Mouse (Mus musculus): ENCODE results near the gene Tmem203. TPM values are rescaled to one million over a fixed set of nuclear protein-coding genes. Genes with fewer than 3 reads are reported as not detected.

Tmem203 gene
- total RNA-seq, 1 experiment: 20.2 TPM

DNA sequence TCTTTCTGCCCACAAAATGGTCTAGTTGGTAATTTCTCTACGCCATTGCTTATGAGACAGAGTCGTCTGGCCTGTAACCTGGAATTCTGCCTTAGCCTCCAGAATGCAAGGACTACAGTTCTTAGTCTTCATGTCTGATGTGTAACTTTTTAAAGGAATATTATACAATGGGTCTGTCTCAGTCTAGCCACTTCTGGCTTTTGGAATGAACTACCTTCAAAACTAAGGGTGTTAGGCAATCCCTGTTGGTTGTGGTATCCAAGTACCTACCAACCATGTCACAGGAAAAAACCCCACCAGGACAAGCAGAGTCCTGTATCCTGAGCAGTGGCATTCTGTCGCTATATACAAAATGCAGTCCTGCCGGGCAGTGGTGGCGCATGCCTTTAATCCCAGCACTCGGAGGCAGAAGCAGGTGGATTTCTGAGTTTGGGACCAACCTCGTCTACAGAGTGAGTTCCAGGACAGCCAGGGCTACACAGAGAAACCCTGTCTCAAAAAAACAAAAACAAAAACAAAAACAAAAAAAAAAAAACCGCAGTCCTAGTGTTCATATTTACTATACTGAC, 29.3 kb upstream of the Tmem203 start:
- Histone ChIP-seq H3K9ac (ENCODE audit: insufficient read depth, low read depth, low read length, poor library complexity, severe bottlenecking) (peak overlapping the region; percentile 67; the same call in 1 of the 2 replicates), H3K9me3 (ENCODE audit: control insufficient read depth, insufficient read depth, low read depth, low read length) (no peaks in the 10 kb centered on the region), H3K4me1 (ENCODE audit: control insufficient read depth in 2 of 2, insufficient read depth in 2 of 2, low read length in 2 of 2, poor library complexity in 1 of 2) (peaks cover 6 to 24% of the 10 kb centered on the region in 2 experiments; a peak in 3 of 4 replicates), H3K4me3 (ENCODE audit: insufficient read depth in 1 of 2, low read depth in 1 of 2, low read length in 2 of 2, poor library complexity in 1 of 2, severe bottlenecking in 1 of 2) (peak overlapping the region; percentile 68 to 88; a peak in 3 of 4 replicates), H3K27ac (ENCODE audit: insufficient read depth, low read depth, low read length, poor library complexity, severe bottlenecking) (peak overlapping the region; percentile 93; the same call in 1 of the 2 replicates), H3K36me3 (ENCODE audit: control insufficient read depth, insufficient read depth, low read length, poor library complexity, severe bottlenecking) (peaks cover 25% of the 10 kb centered on the region)
- no peak for DNase-seq (ENCODE audit: low read depth, low spot score)
- in situ Hi-C loops (cut with MboI; ENCODE audit: low sequenced_read_pairs in 2 of 2, unreplicated experiment in 2 of 2): no loop called here
- TF ChIP-seq MAFK (IDR thresholded peaks at IDR 0.05; ENCODE audit: insufficient read depth, low read depth, low read length) (no peak), ZC3H11A (IDR thresholded peaks at IDR 0.05; ENCODE audit: borderline replicate concordance, low read depth, low read length) (no peak), CHD2 (IDR thresholded peaks at IDR 0.05; ENCODE audit: low read depth, low read length) (no peak), ZNF384 (IDR thresholded peaks at IDR 0.05; ENCODE audit: low read depth, low read length) (no peak), HCFC1 (IDR thresholded peaks at IDR 0.05; ENCODE audit: borderline replicate concordance, insufficient read depth, low read length) (no peak)

DNA sequence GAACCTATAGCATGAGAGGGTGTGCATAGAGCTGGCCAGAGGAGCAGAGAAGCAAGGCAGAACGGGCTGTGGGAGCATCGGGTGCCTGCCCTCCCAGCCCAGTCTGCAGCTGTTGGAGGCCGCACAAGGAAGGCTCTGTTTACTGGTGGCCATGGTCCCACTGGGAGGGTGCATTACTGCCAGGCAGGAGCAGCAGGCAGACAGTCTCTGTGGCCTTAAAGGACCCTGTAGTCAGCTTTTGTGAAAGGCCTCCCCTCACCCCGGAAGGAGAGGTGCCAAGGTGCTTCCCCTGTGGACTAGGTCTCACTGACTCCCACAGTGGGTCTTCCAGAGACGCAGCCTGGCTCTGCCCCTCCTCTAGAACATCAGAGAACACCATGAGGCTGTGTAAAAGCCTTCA, 28.4 kb upstream of the Tmem203 start:
- DNase-seq (ENCODE audit: low read depth, low spot score): no peak
- H3K9me3 ChIP-seq (ENCODE audit: control insufficient read depth, insufficient read depth, low read depth, low read length): no peaks in the 10 kb centered on the region
- H3K4me1 ChIP-seq (ENCODE audit: control insufficient read depth in 2 of 2, insufficient read depth in 2 of 2, low read length in 2 of 2, poor library complexity in 1 of 2): peaks cover 9 to 24% of the 10 kb centered on the region in 2 experiments; a peak in 3 of 4 replicates
- in situ Hi-C loops (cut with MboI; ENCODE audit: low sequenced_read_pairs in 2 of 2, unreplicated experiment in 2 of 2): no loop called here
- H3K9ac ChIP-seq (ENCODE audit: insufficient read depth, low read depth, low read length, poor library complexity, severe bottlenecking): no peak overlapping the region
- H3K36me3 ChIP-seq (ENCODE audit: control insufficient read depth, insufficient read depth, low read length, poor library complexity, severe bottlenecking): peaks cover 18% of the 10 kb centered on the region
- no peak overlapping the region for H3K27ac ChIP-seq (ENCODE audit: insufficient read depth, low read depth, low read length, poor library complexity, severe bottlenecking)
- TF ChIP-seq CHD2 (IDR thresholded peaks at IDR 0.05; ENCODE audit: low read depth, low read length) (no peak), MAFK (IDR thresholded peaks at IDR 0.05; ENCODE audit: insufficient read depth, low read depth, low read length) (no peak), ZC3H11A (IDR thresholded peaks at IDR 0.05; ENCODE audit: borderline replicate concordance, low read depth, low read length) (no peak), HCFC1 (IDR thresholded peaks at IDR 0.05; ENCODE audit: borderline replicate concordance, insufficient read depth, low read length) (no peak), ZNF384 (IDR thresholded peaks at IDR 0.05; ENCODE audit: low read depth, low read length) (no peak)
- H3K4me3 ChIP-seq (ENCODE audit: insufficient read depth in 1 of 2, low read depth in 1 of 2, low read length in 2 of 2, poor library complexity in 1 of 2, severe bottlenecking in 1 of 2): no peak overlapping the region

DNA sequence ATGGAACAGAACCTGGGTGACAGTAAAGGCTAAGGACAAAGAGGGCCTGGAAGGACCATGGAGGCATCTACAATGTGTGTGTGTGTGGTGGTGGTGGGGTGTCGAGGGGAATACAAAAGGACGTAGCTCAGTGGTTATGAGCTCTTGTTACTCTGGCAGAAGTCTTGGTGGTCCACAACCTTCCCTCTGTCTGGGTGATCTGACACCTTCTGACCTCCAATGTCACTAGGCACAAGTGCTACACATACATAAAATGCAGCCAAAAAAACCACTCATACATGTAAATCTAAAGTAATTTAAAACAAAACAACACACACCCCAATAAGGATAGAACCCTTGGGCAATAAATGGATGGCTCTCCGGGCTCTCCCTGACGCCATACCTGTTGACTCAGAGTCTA, 27.8 kb upstream of the Tmem203 start:
- TF ChIP-seq ZC3H11A (IDR thresholded peaks at IDR 0.05; ENCODE audit: borderline replicate concordance, low read depth, low read length) (no peak), MAFK (IDR thresholded peaks at IDR 0.05; ENCODE audit: insufficient read depth, low read depth, low read length) (no peak), HCFC1 (IDR thresholded peaks at IDR 0.05; ENCODE audit: borderline replicate concordance, insufficient read depth, low read length) (no peak), CHD2 (IDR thresholded peaks at IDR 0.05; ENCODE audit: low read depth, low read length) (no peak), ZNF384 (IDR thresholded peaks at IDR 0.05; ENCODE audit: low read depth, low read length) (no peak)
- H3K9me3 ChIP-seq (ENCODE audit: control insufficient read depth, insufficient read depth, low read depth, low read length): no peaks in the 10 kb centered on the region
- H3K4me1 ChIP-seq (ENCODE audit: control insufficient read depth in 2 of 2, insufficient read depth in 2 of 2, low read length in 2 of 2, poor library complexity in 1 of 2): peaks cover 9 to 24% of the 10 kb centered on the region in 2 experiments; a peak in 3 of 4 replicates
- H3K4me3 ChIP-seq (ENCODE audit: insufficient read depth in 1 of 2, low read depth in 1 of 2, low read length in 2 of 2, poor library complexity in 1 of 2, severe bottlenecking in 1 of 2): no peak overlapping the region
- H3K36me3 ChIP-seq (ENCODE audit: control insufficient read depth, insufficient read depth, low read length, poor library complexity, severe bottlenecking): peaks cover 14% of the 10 kb centered on the region
- no peak for DNase-seq (ENCODE audit: low read depth, low spot score)
- H3K27ac ChIP-seq (ENCODE audit: insufficient read depth, low read depth, low read length, poor library complexity, severe bottlenecking): no peak overlapping the region
- no peak overlapping the region for H3K9ac ChIP-seq (ENCODE audit: insufficient read depth, low read depth, low read length, poor library complexity, severe bottlenecking)
- in situ Hi-C loops (cut with MboI; ENCODE audit: low sequenced_read_pairs in 2 of 2, unreplicated experiment in 2 of 2): no loop called here

DNA sequence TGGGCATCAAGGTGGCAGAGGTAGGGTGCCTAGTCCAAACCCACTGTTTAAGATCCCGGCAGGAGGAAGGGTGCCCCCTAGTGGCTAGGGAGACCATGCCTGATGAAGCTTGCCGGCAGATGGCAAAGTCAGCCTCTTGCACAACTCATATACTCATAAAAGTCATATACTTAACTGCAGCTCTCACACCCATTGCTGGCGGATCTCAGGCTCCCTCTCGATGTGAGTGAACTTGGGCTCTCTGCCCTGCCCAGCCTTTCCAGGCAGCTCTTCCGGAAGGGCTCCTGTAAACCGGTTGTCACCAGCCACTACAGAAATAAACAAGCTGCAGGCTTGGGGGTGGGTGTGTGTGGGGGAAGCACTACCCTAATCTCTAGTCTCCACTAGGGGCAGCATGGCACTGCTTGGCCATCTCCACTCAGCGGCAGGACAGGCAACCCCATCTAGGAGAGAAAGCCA, 26.8 kb upstream of the Tmem203 start:
- Histone ChIP-seq H3K27ac (ENCODE audit: insufficient read depth, low read depth, low read length, poor library complexity, severe bottlenecking) (peak overlapping the region; percentile 68), H3K9me3 (ENCODE audit: control insufficient read depth, insufficient read depth, low read depth, low read length) (no peaks in the 10 kb centered on the region), H3K36me3 (ENCODE audit: control insufficient read depth, insufficient read depth, low read length, poor library complexity, severe bottlenecking) (peaks cover 6% of the 10 kb centered on the region), H3K4me3 (ENCODE audit: insufficient read depth in 1 of 2, low read depth in 1 of 2, low read length in 2 of 2, poor library complexity in 1 of 2, severe bottlenecking in 1 of 2) (peak overlapping the region; percentile 58 to 61), H3K4me1 (ENCODE audit: control insufficient read depth in 2 of 2, insufficient read depth in 2 of 2, low read length in 2 of 2, poor library complexity in 1 of 2) (peaks cover 9 to 24% of the 10 kb centered on the region in 2 experiments; a peak in 3 of 4 replicates), H3K9ac (ENCODE audit: insufficient read depth, low read depth, low read length, poor library complexity, severe bottlenecking) (peak overlapping the region; percentile 70)
- in situ Hi-C loops (cut with MboI; ENCODE audit: low sequenced_read_pairs in 2 of 2, unreplicated experiment in 2 of 2): no loop called here
- DNase-seq (ENCODE audit: low read depth, low spot score): peak; percentile 82
- 0 out of 2 replicates have a peak, but pooled peaks have one; percentile 20 for TF ChIP-seq MAFK (IDR thresholded peaks at IDR 0.05; ENCODE audit: insufficient read depth, low read depth, low read length)
- no peak for TF ChIP-seq ZC3H11A (IDR thresholded peaks at IDR 0.05; ENCODE audit: borderline replicate concordance, low read depth, low read length)
- no peak for TF ChIP-seq CHD2 (IDR thresholded peaks at IDR 0.05; ENCODE audit: low read depth, low read length)
- peak; percentile 71; the same call in 1 of the 2 replicates for TF ChIP-seq HCFC1 (IDR thresholded peaks at IDR 0.05; ENCODE audit: borderline replicate concordance, insufficient read depth, low read length)
- no peak for TF ChIP-seq ZNF384 (IDR thresholded peaks at IDR 0.05; ENCODE audit: low read depth, low read length)

Data from ES-E14 (cell line).